Mouse (Mus musculus) ZHBTc4 (cell line): ENCODE data around the gene Hoxb4.

Experiments
- DNase-seq: peaks from one replicate; pipeline ENCODE4 v3.0.0-alpha.2; 2011; ENCODE audit warnings: low read depth, low spot score

Gene Hoxb4

GRCm38 (mm10) chr11:96333241-96334001 lies 15.4 kb downstream of the Hoxb4 start:
- no peak for DNase-seq

GRCm38 (mm10) chr11:96334002-96334364 lies 15.9 kb downstream of the Hoxb4 start:
- DNase-seq: no peak

GRCm38 (mm10) chr11:96334998-96335397 lies 16.9 kb downstream of the Hoxb4 start:
- DNase-seq: no peak

- no peak for DNase-seq
Observed at GRCm38 (mm10) chr11:96336597-96336996, 18.5 kb downstream of the Hoxb4 start.

- no peak for DNase-seq
Observed at GRCm38 (mm10) chr11:96337026-96337425, 19.0 kb downstream of the Hoxb4 start.

GRCm38 (mm10) chr11:96338957-96339855 lies 21.1 kb downstream of the Hoxb4 start:
- no peak for DNase-seq

GRCm38 (mm10) chr11:96340698-96341365 lies 22.8 kb downstream of the Hoxb4 start:
- peak; percentile 46 for DNase-seq

GRCm38 (mm10) chr11:96341701-96342575 lies 23.9 kb downstream of the Hoxb4 start:
- DNase-seq: peak; percentile 78

GRCm38 (mm10) chr11:96342576-96342930 lies 24.5 kb downstream of the Hoxb4 start:
- no peak for DNase-seq

GRCm38 (mm10) chr11:96343206-96343745 lies 25.2 kb downstream of the Hoxb4 start:
- DNase-seq: no peak

- peak; percentile 40 for DNase-seq
Observed at GRCm38 (mm10) chr11:96344061-96344877, 26.2 kb downstream of the Hoxb4 start.

- DNase-seq: no peak
Observed at GRCm38 (mm10) chr11:96344878-96345159, 26.8 kb downstream of the Hoxb4 start.

GRCm38 (mm10) chr11:96345220-96345892 lies 27.3 kb downstream of the Hoxb4 start:
- peak; percentile 49 for DNase-seq

- DNase-seq: peak; percentile 68
Observed at GRCm38 (mm10) chr11:96345893-96346806, 28.1 kb downstream of the Hoxb4 start.

- DNase-seq: no peak
Observed at GRCm38 (mm10) chr11:96346916-96347520, 29.0 kb downstream of the Hoxb4 start.

GRCm38 (mm10) chr11:96347717-96348116 lies 29.6 kb downstream of the Hoxb4 start:
- DNase-seq: no peak

GRCm38 (mm10) chr11:96348141-96348928 lies 30.3 kb downstream of the Hoxb4 start:
- no peak for DNase-seq
